Mouse (Mus musculus) regulatory T cell (primary cell): ENCODE data around the gene Psmb2.

Source experiments
- in situ Hi-C: fragments of 300-600 bp; cut with MboI, MseI; formaldehyde crosslinking; loops from one replicate; pipeline ENCODE4 v1.15.1; 2025; ENCODE audit warnings: high pct_unique_total_duplicates

The Psmb2 gene

GRCm38 (mm10) chr4:126752024-126752607, 74.7 kb downstream of the Psmb2 start:
- in situ Hi-C loops = loop anchor here (10.0 kb wide), 1 partner anchor 697 kb away; the partner anchor contains the start of gene Oscp1

- in situ Hi-C loops = loop anchor here (10.0 kb wide), 1 partner anchor 698 kb away; the partner anchor contains the start of gene Oscp1
Observed at GRCm38 (mm10) chr4:126752608-126753141, 75.2 kb downstream of the Psmb2 start.

GRCm38 (mm10) chr4:126753268-126754230, 76.1 kb downstream of the Psmb2 start, which contains the start of the genes Ncdn and AU040320:
Gene Ncdn, minus strand, starts transcription at chr4:126753438.
Gene AU040320, plus strand, starts transcription at chr4:126753544.
- in situ Hi-C loops = loop anchor here (10.0 kb wide), 1 partner anchor 699 kb away; the partner anchor contains the start of gene Oscp1

- in situ Hi-C loops = loop anchor here (10.0 kb wide), 1 partner anchor 699 kb away; the partner anchor contains the start of gene Oscp1
Observed at GRCm38 (mm10) chr4:126754231-126754611, 76.8 kb downstream of the Psmb2 start.

GRCm38 (mm10) chr4:126754736-126755374, 77.4 kb downstream of the Psmb2 start:
- in situ Hi-C loops = loop anchor here (10.0 kb wide), 1 partner anchor 700 kb away; the partner anchor contains the start of gene Oscp1

GRCm38 (mm10) chr4:126756766-126757165, 79.3 kb downstream of the Psmb2 start:
- in situ Hi-C loops = loop anchor here (10.0 kb wide), 1 partner anchor 702 kb away; the partner anchor contains the start of gene Oscp1

GRCm38 (mm10) chr4:126758299-126758698, 80.9 kb downstream of the Psmb2 start:
- in situ Hi-C loops = loop anchor here (10.0 kb wide), 1 partner anchor 703 kb away; the partner anchor contains the start of gene Oscp1
